Comparison of ENCODE assay signal across 1 mouse cellular context in the genomic region with DNA sequence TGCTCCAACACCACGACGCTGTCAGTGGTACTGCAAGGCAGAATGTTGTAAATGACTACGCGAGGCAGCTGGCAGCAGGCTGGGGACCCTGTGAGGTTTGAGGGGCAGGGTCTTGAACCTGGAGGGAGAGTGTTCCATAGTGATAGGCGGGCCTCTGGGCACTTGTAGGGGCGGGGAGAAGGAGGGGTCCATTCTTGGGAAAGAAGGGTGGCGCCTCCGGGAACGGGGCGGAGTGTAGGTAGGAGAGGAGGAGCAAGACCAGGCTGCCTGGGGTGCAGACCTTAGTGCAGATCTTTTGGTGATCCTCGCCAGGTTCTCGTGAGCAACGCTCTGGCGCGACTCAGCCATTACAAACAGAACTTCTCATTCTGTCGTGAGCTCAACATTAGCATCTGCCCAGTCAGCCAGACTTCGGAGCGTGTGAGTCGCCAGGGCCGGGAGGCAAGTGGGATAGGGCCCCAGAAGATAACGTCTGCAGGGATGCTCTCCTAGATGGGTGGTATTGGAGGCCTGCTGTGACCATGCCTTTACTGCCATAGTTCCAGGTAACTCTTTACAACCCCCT.
TF ChIP-seq lines count a peak whose summit lies in the region.

No protein-coding gene starts in this region.

TF ChIP-seq in ES-E14, 5 proteins besides CTCF, POLR2A, EP300 and RAD21:
- TF ChIP-seq CHD2 (IDR thresholded peaks at IDR 0.05; ENCODE audit: low read depth, low read length) (no peak), HCFC1 (IDR thresholded peaks at IDR 0.05; ENCODE audit: borderline replicate concordance, insufficient read depth, low read length) (no peak), MAFK (IDR thresholded peaks at IDR 0.05; ENCODE audit: insufficient read depth, low read depth, low read length) (no peak), ZNF384 (IDR thresholded peaks at IDR 0.05; ENCODE audit: low read depth, low read length) (no peak), ZC3H11A (IDR thresholded peaks at IDR 0.05; ENCODE audit: borderline replicate concordance, low read depth, low read length) (no peak)
